Mouse (Mus musculus) naive thymus-derived CD4-positive, alpha-beta T cell, adult 2 months (primary cell): Measurements from ENCODE around the gene Cwh43.

Experiments
- DNase-seq: peaks from one replicate; pipeline ENCODE4 v3.0.0-alpha.2; 2011; ENCODE audit warnings: low read depth

Gene Cwh43

DNA sequence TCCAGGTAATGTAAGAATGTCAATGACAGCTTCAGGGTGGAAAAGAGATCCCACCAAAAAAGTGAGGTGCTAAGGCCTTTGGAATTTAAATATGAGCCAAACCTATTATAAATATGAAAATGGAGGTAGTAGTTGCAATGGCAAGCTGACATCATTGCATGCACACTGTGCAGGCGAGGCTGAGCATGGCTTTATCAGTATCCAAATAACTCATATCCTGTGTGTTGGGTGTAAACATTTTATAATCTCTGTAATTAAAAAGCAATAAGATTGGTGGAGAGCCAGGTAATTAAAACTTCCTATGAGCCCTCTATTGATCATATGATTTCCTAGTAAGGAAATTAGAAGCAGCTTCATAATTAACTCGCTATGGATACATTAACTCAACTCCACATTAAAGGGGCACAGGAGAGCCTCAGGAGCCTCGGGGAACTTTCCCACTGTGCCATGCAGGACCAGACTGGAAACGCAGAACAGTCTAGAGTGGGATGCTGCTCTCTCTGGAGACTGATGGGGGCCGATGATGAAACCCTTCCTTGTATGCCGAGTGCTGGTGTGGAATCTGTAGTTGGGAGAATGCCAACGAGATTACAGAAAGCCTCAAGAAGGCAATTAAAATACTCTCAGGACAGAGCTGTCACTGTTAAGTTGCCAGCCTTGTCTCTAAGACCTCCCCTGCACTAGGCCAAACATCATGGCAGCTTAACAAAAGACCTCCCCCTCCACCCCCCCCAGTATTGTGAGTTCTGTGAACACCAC lies 5.9 kb upstream of the Cwh43 start:
- DNase-seq = no peak

DNA sequence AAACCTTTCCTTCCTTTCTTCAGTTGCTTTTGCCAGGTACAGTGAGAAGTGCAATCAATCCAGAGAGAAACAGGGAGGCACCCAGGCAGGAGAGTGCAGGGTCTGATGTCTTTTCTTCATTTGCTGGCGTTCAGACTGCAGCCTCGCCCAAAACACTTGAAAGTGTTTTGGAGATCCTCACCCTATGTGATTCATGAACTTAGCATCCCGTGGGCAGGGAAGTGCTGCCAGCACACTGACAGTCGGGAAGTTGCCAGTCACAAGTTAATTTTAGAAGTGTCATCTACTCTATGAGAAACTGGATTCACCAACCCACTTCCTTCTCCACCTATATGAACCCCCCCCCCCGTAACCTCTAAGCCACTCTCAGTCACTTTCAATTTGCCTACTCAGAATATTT lies 4.5 kb upstream of the Cwh43 start:
- no peak for DNase-seq

DNA sequence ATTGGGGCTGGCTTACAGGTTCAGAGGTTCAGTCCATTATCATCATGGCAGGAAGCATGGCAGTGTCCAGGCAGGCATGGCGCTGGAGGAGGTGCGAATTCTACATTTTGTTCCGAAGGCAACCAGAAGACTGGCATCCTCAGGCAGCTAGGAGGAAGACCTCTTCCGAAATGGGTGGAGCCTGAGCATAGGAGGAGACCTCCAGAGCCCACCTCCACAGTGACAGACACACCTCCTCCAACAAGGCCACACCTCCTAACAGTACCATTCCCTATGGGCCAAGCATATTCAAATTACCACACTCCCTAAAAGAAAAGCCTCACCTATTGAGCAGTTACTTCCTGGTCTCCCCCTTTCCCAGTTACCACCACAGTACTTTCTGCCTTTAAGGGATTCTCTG lies 3.0 kb upstream of the Cwh43 start:
- DNase-seq = no peak

DNA sequence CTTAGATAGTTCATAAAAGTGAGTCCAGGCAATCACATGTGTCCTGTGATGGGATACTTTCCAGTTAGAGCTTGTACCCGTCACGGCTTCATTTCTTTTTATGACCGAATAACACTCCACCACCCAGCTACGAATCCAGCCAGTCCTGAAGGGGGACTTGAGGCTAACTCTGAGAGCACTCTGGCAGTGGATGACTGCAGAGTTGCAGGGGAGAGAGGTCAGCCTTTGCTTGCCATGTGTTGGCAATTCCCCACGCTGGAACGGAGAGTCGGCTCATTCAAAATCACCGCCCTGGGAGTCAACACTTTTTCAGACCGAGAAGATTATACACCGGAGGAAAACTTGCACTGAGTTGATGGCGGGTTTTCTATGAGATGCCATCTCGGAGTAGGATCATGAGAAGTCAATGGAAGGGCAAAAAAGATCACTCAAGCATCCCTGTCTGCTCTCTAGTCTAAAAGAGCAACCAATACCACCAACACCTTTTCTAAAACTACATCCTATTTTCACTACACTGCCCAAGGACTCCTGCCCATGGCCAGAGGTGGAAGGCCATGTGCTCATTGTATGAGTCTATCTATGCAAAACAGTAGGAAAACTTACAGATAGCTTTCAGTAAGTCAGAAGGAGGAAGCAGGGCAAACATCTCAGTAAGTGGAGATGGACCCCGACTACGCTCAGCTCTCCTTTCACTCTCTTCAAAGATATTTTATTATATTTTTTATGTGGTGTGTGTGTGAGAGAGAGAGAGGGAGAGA lies 2.4 kb upstream of the Cwh43 start:
- no peak for DNase-seq

DNA sequence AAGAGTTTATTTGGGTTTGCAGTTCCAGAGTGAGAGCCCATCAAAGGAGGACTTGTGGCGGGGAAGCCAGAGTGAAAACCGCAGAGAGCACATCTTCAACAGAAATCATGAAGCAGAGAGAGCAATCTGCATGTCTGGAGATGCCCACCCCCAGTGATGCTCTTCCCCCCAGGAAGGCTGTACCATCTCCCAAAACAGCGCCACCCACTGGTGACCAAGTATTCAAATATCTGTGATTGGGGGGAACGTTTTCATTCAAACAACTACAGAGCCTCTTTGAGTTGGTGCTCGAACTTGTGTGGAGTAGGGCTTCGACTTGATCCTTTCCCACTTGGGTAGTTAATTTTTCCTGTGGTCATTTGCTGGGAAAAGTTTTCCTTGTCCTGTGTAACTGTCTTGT lies 1.1 kb upstream of the Cwh43 start:
- peak; percentile 10 for DNase-seq

DNA sequence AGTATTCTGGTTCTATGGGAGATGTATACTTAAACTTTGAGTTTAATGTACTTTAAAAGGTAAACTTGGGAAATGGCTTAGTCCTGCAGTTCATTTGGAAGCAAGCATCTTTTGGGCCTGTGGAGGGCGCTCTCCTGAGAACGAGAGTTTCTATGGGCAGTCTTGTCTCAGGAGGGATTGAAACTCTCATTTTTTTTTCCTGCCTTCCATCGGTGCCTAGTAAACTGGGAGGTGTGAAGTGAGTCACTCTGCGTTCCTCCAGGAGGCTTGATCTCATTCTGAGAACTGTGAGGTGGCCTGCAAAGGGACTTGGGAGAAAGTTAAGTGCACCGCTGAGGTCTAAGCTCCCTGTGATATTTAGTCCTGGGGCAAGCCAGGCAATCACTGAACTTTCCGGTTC lies 986 bp downstream of the Cwh43 start:
- DNase-seq = no peak

DNA sequence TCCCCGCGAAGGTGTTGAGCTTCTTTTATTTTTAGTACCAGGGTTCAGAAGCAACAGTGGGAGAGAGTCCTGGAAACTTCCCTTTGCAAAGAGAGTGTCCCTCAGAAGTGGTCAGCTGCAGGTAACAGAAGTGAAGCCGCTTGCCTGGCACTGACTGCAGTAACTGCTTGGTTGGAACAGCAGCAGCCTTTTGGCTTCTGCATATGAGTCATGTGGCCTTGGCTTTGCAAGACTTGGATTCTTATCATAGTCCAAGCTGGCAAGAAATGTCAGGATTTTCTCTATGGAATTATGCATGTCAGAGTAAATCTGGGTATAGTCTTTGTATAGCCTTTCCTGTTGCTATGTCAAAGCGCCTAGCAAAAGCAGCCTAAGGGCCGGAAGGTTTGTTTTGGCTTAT lies 4.1 kb downstream of the Cwh43 start:
- no peak for DNase-seq

DNA sequence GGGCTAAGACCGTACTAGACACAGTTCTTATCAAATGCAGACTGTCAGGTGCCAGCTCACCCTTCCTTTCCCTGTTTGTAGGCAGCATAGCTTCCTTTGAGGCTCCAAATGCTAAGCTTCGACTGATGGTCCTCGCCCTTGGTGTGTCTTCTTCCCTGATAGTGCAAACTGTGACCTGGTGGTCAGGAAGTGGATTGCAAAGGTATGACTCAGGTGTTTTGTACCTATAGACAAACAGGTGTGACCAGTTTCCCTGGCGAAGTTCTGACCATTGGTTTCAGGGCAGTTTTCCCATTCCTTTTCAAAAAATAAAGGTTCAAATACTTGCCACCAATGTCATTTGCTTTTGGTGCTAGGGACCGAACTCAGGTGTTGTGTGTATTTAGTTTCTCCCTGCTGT lies 5.9 kb downstream of the Cwh43 start:
- no peak for DNase-seq

DNA sequence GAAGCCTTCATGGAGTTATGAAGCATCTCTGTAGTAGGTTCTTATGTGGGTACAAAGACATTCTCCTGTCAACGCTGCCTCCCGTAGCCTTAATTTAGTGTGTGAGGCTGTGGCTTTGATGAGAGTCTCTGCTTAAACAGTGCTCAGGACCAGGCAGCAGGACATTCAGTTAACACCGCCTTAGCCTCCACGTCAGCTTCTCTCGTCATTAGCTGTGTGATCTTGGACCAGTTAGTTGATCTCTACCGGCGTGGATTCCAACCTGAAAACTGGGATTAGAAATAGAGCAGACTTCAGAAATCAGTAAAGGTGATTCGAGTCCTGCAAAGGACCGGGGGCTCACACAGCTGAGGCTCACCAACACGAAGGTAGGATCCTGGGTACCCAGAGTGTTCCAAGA lies 8.3 kb downstream of the Cwh43 start:
- DNase-seq = no peak

DNA sequence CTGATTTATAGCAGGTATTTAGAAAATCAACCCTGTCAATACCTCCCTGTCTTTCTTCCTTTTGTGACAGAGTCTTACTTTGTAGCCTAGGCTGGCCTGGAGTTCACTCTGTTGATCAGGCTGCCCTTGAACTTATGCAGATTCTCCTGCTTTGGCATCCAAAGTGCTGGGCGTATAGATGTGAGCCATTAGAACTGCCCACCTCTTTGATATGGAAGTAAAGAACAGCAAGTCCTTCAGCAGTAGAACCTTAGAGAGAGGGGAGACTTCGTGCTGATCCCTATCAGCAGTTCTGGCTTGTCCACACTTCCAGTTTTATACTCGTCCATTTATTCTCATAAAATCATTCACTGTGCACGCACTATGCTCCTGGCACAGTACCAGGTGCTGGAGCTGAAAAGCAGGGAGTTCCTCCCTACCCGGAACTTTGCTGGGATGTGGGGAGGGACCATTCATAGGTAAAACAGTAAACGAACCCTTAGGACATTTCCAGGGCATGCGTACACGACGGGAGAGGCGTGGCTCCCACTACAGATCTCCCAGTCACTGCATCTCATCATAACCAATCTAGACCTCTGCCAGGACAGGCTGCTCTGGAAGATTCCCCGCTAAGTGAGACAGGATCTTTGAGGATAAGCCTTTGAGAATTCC lies 13.3 kb downstream of the Cwh43 start:
- DNase-seq = no peak

DNA sequence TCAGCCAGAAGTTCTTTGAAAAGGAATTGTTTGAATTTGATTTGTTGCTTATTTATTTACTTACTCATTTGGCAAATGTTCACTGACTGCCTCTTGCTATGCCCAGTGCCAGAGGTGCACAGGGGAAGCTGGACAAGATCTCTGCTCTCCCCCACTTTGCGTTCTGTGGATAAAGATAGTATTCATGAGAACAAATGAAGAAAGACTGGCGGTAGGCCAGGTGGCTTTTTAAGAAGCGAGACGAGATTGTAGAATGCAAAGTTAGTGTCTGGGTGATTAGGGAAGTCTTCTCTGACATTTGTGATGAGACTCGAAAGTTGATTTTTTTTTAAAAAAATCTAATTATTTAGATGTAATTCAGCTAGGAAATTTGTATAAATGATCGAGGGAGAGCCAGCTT lies 20.9 kb downstream of the Cwh43 start:
- no peak for DNase-seq

DNA sequence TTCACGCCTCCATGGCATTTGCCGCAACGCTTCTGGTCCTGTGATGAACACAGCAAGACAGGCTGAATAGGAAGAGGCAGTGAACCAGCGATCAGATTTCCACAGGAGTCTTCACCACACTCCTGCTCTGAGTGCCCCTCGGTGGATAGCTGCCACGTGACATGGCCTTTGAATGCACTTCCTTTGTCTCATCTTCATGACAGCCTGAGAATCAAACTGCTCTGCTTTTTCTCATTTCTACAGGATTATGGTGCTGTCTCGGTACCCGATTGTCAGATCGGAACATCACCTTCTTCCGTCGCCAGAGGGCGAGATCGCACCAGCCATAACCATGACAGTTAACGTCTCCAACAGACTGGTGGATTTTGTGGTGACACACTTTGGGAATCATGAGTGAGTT lies 25.7 kb downstream of the Cwh43 start:
- DNase-seq = peak; percentile 50

DNA sequence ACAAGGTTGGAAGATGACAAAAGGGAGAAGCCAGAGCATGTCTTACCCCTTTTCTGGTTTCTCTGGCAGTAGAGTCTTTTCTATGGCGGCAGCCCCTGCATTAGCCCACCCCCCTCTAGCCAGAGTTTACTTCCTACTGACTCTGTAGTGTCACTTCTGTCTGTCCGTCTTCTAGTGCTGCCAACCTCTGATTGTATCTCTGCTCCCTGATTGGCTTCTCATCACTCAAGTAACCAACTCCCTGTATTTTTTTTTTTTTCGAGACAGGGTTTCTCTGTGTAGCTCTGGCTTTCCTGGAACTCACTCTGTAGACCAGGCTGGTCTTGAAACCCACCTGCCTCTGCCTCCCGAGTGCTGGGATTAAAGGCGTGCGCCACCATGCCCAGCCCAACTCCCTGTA lies 26.9 kb downstream of the Cwh43 start:
- no peak for DNase-seq

DNA sequence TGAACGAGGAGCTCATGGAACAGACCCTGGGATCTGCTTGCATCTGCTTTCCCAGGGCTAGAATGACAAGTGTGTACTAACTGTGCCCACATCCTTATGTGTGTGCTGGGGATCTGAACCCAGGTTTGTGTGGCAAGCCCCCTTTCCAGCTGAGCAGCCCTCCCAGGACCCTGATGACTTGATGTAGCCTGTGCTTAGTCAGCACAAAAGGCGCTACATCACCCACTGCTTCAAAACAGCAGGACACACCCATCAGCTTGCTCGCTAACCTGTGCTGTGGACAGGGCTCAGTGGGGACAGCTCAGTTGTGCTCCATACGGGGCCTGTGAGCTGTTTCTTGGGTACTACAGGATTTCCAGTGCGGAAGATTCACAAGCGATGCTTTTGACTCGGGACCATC lies 28.9 kb downstream of the Cwh43 start:
- DNase-seq = no peak

DNA sequence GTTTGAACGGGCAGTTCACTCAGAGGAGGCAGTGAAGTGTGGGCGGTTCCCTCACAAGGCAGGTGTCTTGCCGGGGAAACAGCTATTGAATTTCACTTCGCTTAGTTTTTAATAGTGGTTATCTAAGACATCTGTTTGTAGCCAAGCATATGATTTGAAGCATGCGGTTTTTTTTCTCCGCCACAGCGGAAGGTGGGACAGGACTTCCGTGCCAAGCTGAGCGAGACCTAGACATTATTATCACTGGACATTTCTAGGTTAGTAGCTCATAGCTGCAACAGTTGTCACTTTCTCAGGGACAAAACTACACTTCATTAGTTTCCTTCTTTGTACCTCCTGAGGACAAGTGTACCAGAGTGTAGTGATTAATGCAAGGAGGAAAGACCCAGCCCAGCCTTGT lies 36.3 kb downstream of the Cwh43 start:
- no peak for DNase-seq

DNA sequence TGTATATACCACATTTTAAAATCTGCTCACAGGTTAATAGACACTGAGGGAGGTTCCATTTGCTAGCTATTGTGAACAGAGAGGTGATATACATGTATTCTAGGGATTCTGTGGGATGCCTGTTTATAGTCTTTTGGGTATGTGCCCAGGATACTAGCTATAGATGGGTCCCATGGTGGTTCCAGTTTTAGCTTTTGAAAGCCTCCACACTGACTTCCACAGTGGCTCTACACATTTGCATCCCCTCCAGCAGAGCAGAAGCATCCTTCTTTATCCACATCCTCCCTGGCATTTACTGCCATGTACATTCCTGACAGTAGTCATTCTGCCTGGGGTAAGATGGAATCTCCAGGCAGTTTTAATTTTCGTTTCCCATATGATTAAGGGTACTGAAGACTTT lies 44.4 kb downstream of the Cwh43 start:
- DNase-seq = no peak

DNA sequence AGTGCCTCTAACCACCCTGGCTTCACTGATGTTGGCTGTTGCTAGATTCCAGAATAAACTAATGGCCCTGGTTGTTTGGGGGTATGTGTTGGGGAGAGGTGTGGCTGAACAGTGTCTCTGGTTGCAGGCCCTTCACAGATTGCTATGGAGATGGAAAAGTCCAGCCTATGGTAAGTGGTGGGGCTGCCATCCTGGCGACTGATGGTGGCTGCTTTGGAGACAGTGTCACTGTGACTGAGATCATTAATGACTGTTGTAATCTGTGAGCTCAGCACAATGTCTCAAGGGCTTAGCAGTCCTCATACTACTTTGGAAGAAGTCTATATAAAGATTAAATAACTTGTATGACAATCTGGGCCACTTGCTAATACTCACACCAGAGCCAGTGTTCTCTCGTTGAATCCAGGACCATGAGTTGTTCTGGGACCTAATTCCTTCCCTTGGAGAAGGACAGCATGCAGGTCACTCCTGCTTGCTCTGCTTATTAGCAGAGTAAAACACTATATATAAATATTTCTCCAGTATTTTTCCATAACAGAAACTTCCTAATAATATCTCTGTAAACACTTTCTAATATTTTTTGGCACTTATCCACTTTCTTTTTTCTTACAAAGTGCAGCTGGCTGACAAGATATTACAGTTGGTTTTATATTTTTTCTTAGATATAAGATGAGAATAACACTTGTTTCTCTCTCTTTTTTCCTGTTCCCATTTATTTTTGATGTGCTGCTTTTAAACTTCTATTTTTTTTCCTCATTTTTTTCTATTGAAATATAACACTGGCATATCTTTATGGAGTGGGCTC lies 48.8 kb downstream of the Cwh43 start:
- no peak for DNase-seq

DNA sequence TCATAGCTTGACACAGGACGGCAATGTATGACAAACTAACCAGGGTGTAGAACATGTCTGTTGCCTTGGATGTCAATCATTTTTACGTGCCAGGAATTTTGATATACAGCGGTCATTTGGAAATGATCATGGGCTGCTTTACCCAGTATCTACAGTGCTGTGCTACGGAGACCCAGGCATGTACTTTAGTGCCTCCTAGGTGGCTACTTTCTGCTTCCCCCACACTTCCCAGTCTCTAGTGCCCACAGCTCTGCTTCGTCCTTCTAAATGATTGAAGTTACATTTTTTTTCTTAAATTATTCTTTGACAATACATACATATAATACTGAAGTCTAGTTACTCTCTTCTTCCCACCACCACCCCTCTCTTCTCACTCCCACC lies 49.4 kb downstream of the Cwh43 start:
- DNase-seq = no peak

DNA sequence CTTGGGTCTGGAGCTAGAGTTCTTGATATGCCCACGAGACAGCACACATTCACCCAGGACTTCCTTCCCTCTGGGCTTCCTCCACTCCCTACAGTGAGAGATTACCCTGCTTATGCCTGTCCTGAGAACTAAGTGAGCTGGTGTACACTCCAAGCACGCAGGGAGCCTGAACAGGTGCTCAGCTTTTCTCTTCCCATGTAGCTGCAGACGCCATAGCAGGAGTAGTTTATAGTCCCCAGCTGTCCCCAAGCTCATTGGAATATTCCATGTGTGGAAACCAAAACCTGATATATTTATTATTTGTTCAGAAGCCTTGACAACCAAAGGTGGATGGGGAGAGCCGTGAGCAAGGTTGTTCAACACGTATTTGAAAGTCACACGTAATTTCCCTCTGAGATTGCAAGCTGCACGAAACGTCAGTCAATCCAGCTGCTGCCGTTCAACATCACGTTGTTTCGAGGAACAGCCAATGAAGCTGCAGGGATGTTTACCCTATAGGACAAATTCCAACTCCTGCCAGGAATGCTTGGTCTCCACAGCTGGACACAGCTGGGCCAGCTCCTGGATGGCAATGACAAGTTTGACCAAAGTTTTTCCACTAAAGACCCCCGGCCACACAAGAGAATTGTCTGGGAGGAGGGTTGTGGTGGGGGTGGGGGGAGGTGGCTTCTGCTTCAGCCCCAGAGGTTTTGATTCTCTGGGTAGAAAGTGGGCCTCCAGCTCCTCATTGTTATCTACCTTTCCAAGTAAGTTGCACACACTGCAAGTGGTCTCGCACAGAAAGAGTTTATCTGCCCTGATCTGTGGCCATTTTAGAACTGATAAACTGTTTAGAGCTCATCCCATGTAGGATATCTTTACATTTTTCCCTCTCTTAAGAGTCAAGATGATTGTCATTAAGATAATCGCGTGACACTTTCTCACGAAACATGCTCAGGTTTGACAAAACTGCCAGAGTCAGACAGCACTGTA lies 62.9 kb downstream of the Cwh43 start:
- no peak for DNase-seq

DNA sequence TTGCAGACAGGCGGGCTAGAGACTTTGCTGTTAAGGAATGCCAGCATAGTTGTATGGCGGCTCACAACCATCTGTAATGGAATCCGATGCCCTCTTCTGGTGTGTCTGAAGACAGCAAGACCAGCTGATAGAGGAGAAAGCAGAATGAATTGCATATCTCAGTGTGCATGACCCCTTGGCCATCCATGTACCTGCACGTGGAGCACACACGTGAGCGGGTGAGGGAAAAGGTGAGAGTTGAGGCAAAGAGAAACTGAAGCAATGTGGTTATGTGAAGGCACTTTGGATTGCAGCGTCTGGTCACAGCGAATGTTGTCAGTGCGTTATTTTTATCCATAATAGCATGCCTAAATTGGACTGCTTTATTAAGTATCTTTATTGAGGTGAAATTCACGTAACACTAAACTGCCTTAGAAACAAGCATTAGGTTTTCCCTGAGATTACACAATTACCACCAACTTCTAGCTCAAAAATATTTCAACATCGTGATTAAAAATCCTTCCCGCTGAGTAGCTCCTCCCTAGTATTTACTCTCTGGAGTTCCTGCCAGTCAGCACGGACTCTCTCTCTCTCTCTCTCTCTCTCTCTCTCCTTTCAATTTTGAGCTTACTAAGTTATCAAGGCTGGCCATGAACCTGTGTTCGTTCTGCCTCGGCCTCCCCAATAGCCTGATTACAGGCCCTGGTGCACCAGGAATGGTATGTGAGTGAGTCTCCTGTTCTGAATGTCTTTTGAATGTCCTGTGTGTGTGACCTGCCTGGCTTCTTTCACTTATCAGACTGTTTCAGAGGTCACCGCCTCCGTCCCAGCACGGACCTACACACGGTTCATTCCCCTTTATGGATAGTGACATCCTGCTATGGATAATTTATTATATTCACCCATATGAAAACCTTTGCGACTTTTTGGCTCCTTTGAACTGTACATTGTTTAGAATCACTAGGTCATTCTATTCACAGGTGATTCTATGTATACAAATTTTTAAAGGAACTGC lies 68.8 kb downstream of the Cwh43 start:
- DNase-seq = no peak
